Mouse (Mus musculus) cerebellum, adult 2 months (tissue): ENCODE measurements around the gene Btbd17. TPM values are rescaled to one million over a fixed set of nuclear protein-coding genes. Genes with fewer than 3 reads are reported as not detected.

ENCODE experiments used
- DNase-seq, 2 experiments: peaks; one replicate each; pipeline ENCODE4 v3.0.0; 2021
- H3K27ac ChIP-seq: fragments of 200-500 bp; 2 replicates; pipeline ENCODE4 v1.5.1; 2012; ENCODE audit warnings: low read length, control low read depth, inconsistent platforms; ENCODE audit not compliant: insufficient read depth
- H3K27me3 ChIP-seq: fragments of 200-500 bp; 2 replicates; pipeline ENCODE4 v1.6.1; 2012; ENCODE audit warnings: inconsistent platforms, mild to moderate bottlenecking, low read length, moderate library complexity; ENCODE audit not compliant: control insufficient read depth, insufficient read depth
- H3K4me1 ChIP-seq: fragments of 200-500 bp; 2 replicates; pipeline ENCODE4 v1.6.1; 2011; ENCODE audit warnings: low read length; ENCODE audit not compliant: control insufficient read depth, insufficient read depth
- H3K4me3 ChIP-seq: fragments of 200-500 bp; replicated peaks from 2 replicates; pipeline ENCODE3; 2011; ENCODE audit warnings: mild to moderate bottlenecking, low read depth, low read length, control low read depth; ENCODE audit not compliant: insufficient read depth
- CTCF ChIP-seq: fragments of 200-500 bp; IDR thresholded peaks from 2 replicates; pipeline ENCODE4 v1.5.1; 2011; ENCODE audit warnings: low read depth, mild to moderate bottlenecking, control low read depth, low read length, moderate library complexity, borderline replicate concordance; ENCODE audit not compliant: insufficient read depth
- POLR2A ChIP-seq: fragments of 200-500 bp; IDR thresholded peaks from 2 replicates; pipeline ENCODE4 v1.6.1; 2011; ENCODE audit warnings: low read length, control low read depth, borderline replicate concordance; ENCODE audit not compliant: insufficient read depth
- WGBS: fragments of 180-500 bp; shearing (Covaris S2); methylation state at CpG from one replicate; pipeline ENCODE4 v1.1.7; 2018; 5-methylcytosine and 5-hydroxymethylcytosine counted together
- polyA plus RNA-seq: library from polyadenylated mRNA; depleted of rRNA; stranded (reverse); fragments of >200 nt; gene quantifications from 2 replicates; pipeline ENCODE4 v1.2.3, GENCODE M21; 2012

Gene Btbd17
- polyA plus RNA-seq, 1 experiment, result 78.3 TPM

DNA sequence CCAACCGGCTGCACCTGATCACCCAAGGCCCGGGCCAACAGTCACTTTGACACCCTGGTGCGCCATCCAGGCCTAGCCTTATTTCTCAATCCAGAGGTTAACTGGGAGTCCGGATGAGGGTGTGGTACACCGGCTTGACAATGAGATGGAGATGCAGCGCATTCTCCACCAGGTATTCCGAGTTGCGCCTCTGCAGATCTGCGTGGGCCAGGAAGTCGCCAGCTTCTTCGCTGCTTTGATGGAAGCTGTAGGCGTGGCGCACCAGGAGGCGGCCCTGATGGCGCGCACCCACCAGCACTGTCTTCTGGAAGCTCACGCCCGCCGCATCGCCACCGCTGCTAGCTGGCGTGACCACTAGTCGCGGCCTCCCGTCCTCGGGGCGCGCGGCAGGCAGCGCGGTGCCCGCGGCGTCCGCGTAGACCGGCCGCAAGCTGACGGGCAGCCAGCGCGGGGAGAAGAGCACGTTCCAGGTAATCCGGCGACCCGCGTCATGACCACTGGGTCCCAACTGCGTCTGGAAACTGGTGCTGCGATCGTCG lies 4.3 kb downstream of the Btbd17 start:
- DNase-seq, result peak; percentile 52 to 69
- no peak for TF ChIP-seq CTCF
- TF ChIP-seq POLR2A, result no peak
- WGBS, result 7% methylated on average over 50 of the region's 50 CpGs
- Histone ChIP-seq H3K27ac (peak overlapping the region; percentile 93), H3K27me3 (no peaks in the 10 kb centered on the region), H3K4me3 (peak overlapping the region; percentile 61), H3K4me1 (peaks cover 40% of the 10 kb centered on the region)

DNA sequence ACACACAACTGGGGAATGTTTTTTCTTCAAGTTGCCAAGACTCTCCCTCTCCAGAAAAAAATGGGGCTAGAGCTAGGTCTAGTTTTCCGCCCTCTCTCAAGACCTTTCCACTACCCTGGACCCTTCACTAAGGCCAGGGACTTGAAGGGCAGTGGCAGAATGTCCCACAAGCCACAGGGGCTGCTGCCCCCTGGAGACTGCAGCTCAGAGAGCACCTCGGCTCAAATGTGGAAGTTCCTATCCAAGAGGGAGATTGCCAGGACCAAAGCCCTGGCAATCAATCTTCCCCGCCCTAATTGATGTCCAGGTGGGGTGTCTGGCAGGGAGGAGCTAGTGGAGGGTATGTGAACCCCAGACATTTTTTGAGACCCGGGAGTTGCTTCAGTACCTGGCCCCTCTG lies 4.9 kb downstream of the Btbd17 start:
- Histone ChIP-seq H3K4me1 (peaks cover 36% of the 10 kb centered on the region), H3K4me3 (peak overlapping the region; percentile 3), H3K27me3 (no peaks in the 10 kb centered on the region), H3K27ac (no peak overlapping the region)
- 58% methylated on average over 4 of the region's 4 CpGs for WGBS
- TF ChIP-seq CTCF (no peak), POLR2A (no peak)
- no peak for DNase-seq

DNA sequence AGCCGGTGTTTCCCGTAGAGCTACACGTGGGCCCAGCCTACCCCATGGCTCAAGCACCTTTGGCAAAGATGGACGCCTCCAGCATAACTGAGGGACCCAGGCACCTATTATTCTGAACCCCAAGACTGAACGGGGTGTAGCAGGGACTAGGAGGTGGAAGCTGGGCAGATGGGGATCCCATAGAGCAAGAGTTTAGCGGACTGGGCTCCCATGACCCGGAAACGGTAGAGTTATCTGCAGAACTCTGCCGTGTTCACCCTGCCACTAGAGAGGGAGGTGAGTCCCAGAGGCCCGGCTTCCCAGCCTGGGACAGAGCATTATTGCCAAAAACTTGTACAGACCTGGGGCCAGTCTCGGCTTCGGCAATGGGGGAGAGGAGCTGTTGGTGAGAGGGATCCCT lies 5.6 kb downstream of the Btbd17 start:
- TF ChIP-seq CTCF, result no peak
- TF ChIP-seq POLR2A, result no peak
- H3K4me1 ChIP-seq, result peaks cover 32% of the 10 kb centered on the region

DNA sequence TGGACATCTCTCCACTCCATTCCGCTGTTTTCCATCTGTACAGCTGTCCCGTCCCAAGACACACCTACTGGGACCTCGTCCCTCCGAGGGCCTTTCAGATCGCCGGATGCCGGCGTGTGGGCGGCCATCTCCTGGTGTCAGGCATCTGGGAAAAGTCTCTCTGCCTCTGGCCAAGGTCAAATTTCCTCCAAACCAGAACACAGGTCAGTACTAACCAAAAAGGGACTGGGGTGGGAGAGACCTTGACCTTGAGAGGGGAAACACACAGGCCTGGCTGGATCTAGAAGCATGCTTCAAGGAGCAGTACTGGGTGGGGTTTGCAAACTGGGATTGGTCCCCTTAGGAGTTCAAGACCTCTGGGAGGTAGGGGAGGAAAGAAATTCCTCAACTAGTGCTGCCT lies 6.0 kb downstream of the Btbd17 start:
- no peak for DNase-seq
- 91% methylated on average over 9 of the region's 9 CpGs for WGBS
- peaks cover 27% of the 10 kb centered on the region for H3K4me1 ChIP-seq
- TF ChIP-seq CTCF (no peak), POLR2A (no peak)
- no peak overlapping the region for H3K4me3 ChIP-seq
- H3K27me3 ChIP-seq, result no peaks in the 10 kb centered on the region
- no peak overlapping the region for H3K27ac ChIP-seq

More for the DNA sequence above, 5.6 kb downstream of the Btbd17 start:
- Histone ChIP-seq H3K4me3 (no peak overlapping the region), H3K27ac (no peak overlapping the region), H3K27me3 (no peaks in the 10 kb centered on the region)
- 91% methylated on average over 12 of the region's 12 CpGs for WGBS
- no peak for DNase-seq

DNA sequence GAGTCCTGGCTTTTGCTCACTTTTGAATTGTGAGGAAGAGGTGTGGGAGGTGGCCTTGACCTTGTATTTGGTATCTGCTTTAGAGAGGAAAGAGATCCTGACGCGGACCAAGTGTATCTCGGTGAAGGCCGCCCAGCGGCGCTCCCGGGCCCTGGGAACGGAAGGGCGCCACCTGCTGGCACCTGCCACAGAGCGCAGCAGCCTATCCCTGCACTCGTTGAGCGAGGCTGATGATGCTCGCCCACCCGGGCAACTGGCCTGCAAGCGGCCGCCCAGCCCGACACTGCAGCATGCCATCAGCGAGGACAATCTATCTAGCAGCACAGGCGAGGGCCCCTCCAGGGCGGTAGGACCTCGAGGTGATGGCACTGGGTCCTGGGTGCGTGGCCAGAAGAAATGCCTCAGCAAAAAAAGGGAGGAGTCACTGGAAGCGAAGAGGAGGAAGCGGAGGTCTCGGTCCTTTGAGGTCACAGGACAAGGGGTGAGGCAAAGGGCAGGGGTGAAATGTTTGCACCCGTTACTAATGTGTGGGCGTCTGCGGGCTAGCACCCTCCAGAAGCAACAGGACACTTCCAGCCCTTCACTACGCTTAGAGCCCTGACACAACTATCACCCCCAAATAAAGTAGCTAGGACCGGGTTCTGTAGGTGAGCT lies 6.6 kb downstream of the Btbd17 start:
- peaks cover 22% of the 10 kb centered on the region for H3K4me1 ChIP-seq
- peak overlapping the region; percentile 15 for H3K4me3 ChIP-seq
- TF ChIP-seq POLR2A (0 out of 2 replicates have a peak, but pooled peaks have one; percentile 14), CTCF (peak; percentile 90)
- no peaks in the 10 kb centered on the region for H3K27me3 ChIP-seq
- WGBS, result 21% methylated on average over 30 of the region's 30 CpGs
- DNase-seq, result peak; percentile 82 to 91
- no peak overlapping the region for H3K27ac ChIP-seq

DNA sequence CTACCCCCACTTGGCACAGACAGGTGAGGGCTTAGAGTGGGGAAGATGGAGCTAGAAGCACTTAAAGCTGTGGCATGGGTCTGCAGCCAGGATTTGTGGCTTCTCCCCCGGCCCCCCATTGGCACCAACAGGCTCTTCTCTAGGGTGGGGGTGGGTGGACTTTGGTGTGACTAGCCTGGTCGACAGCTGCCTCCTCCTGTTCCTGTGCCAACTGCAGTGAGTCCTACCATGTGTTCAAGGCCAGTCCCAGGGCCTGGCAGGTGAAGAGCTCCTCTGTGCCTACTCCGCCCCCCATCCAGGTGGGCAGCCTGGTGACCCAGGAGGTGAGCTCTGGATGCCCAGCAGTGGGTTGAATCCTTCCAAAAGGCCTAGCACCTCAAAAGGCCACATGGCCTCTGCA lies 8.1 kb downstream of the Btbd17 start:
- 42% methylated on average over 3 of the region's 3 CpGs for WGBS

DNA sequence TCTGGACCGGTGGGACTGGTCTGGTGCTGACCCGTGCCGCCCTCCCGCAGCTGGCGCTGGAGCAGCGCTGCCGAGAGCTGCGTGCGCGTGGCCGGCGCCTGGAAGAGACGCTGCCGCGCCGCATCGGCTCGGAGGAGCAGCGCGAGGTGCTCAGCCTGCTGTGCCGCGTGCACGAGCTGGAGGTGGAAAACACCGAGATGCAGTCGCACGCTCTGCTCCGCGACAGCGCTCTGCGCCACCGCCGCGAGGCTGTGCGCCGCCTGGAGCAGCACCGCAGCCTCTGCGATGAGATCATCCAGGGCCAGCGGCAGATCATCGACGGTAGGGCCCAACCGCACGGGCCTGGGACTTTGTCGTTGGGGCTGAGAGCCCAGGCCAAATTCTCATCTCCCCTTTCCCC lies 9.4 kb downstream of the Btbd17 start:
- DNase-seq, result peak in 1 of 2 experiments; percentile 26
- no peak overlapping the region for H3K27ac ChIP-seq
- no peak overlapping the region for H3K4me3 ChIP-seq
- TF ChIP-seq POLR2A (no peak), CTCF (no peak)
- WGBS, result 13% methylated on average over 43 of the region's 43 CpGs
- H3K4me1 ChIP-seq, result 0 out of 2 replicates have a peak, but pooled peaks cover 5% of the 10 kb centered on the region
- H3K27me3 ChIP-seq, result no peaks in the 10 kb centered on the region

More for the DNA sequence above, 8.1 kb downstream of the Btbd17 start:
- Histone ChIP-seq H3K27ac (no peak overlapping the region), H3K4me1 (peaks cover 9% of the 10 kb centered on the region; the same call in 1 of the 2 replicates), H3K4me3 (no peak overlapping the region), H3K27me3 (no peaks in the 10 kb centered on the region)
- TF ChIP-seq CTCF (no peak), POLR2A (no peak)
- no peak for DNase-seq

DNA sequence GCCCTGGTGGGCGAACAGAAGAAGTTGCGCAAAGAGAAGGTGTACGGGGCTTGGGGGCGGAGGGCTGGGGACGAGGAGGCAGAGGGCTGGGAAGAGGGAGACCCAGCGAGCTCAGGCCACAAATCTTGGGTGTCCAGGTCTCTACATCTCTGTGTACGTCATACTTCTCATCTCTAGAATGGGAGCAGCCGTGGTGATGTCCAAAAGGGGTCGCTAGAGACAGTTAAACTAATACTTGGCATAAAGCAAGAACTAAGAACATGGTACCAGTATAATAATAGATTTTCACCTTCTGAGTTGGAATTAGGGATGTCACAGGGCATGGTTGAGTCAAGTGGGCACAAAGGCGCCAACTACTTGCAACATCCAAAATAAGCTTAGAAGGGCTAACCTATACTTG lies 9.9 kb downstream of the Btbd17 start:
- Histone ChIP-seq H3K27me3 (no peaks in the 10 kb centered on the region), H3K4me3 (no peak overlapping the region), H3K27ac (no peak overlapping the region), H3K4me1 (0 out of 2 replicates have a peak, but pooled peaks cover 3% of the 10 kb centered on the region)
- 78% methylated on average over 10 of the region's 10 CpGs for WGBS
- DNase-seq, result no peak
- no peak for TF ChIP-seq CTCF
- TF ChIP-seq POLR2A, result no peak
